18 mouse cellular contexts compared by ENCODE assay signal in the genomic region with DNA sequence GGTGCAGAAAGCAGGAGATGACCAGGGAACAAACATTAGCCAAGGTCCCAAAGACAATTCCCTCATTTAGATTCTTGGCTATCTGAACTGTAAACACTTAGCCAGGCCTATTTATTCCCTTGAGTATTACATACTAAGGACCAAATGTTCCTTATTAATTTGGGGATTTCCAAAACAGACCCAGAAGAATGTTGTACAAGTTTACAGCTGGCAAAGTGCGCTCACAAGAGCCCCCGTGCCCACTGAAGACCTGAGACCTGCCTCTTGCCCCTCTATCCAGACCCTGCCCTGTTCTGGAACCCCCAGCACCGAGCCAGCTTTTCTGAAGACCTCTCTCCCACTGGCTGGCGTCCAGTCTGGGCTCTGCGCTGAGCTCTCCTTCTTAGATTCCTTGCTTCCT.
A peak's percentile ranks its signal among the peaks of the same experiment; 100 is the strongest.
DNase-seq lines count a peak whose midpoint lies in the region.
"Had no signal": no experiment of that assay in that cellular context is flagged by ENCODE, and none has a peak within 500 bp of the region (broad histone marks: within the 10 kb centered on the region; RNA-seq: fewer than 3 reads in every experiment).

No protein-coding gene starts in this region.

- no peaks in the 10 kb centered on the region for H3K9me3 ChIP-seq in heart, embryonic 10.5 days
- H3K9me3 ChIP-seq: embryonic facial prominence, embryonic 10.5 days; forebrain, embryonic 15.5 days; hindbrain, embryonic 15.5 days; intestine, embryonic 15.5 days; midbrain, embryonic 10.5 days had no signal

- WGBS in heart, embryonic 10.5 days: 92% methylated on average over 5 of the region's 5 CpGs

- no peaks in the 10 kb centered on the region for H3K4me1 ChIP-seq in heart, embryonic 10.5 days
- H3K4me1 ChIP-seq in brown adipose tissue, adult 24 weeks (ENCODE audit: control insufficient read depth, insufficient read depth, insufficient read length, low read length): peaks cover 8% of the 10 kb centered on the region
- H3K4me1 ChIP-seq: embryonic facial prominence, embryonic 10.5 days; forebrain, embryonic 15.5 days; hindbrain, embryonic 15.5 days; intestine, embryonic 15.5 days; midbrain, embryonic 10.5 days had no signal

- H3K36me3 ChIP-seq in heart, embryonic 10.5 days: peaks cover 20% of the 10 kb centered on the region
- H3K36me3 ChIP-seq: intestine, embryonic 15.5 days had no signal

- no peak overlapping the region for H3K27ac ChIP-seq in heart, embryonic 10.5 days
- peak overlapping the region; percentile 71 for H3K27ac ChIP-seq in brown adipose tissue, adult 24 weeks (replicated peaks; ENCODE audit: low read depth, low read length)
- H3K27ac ChIP-seq: embryonic facial prominence, embryonic 10.5 days; forebrain, embryonic 15.5 days; hindbrain, embryonic 15.5 days; intestine, embryonic 15.5 days; midbrain, embryonic 10.5 days; stomach, postnatal 0 days had no signal

- H3K4me3 ChIP-seq in heart, embryonic 10.5 days: no peak overlapping the region
- no peak overlapping the region for H3K4me3 ChIP-seq in brown adipose tissue, adult 24 weeks (ENCODE audit: insufficient read depth, low read depth, low read length)
- H3K4me3 ChIP-seq: embryonic facial prominence, embryonic 10.5 days; forebrain, embryonic 15.5 days; hindbrain, embryonic 15.5 days; intestine, embryonic 15.5 days; midbrain, embryonic 10.5 days; myocyte had no signal

- no peaks in the 10 kb centered on the region for H3K27me3 ChIP-seq in heart, embryonic 10.5 days (ENCODE audit: insufficient read depth, poor library complexity, severe bottlenecking)
- H3K27me3 ChIP-seq: forebrain, embryonic 15.5 days; hindbrain, embryonic 15.5 days; intestine, embryonic 15.5 days had no signal

- DNase-seq in heart, adult 8-10 months (ENCODE audit: low spot score): peak; percentile 55
- DNase-seq in heart, embryonic 10.5 days (ENCODE audit: low spot score): no peak
- DNase-seq in gastrocnemius, postnatal 10 days: peak; percentile 17
- DNase-seq in skeletal muscle tissue, adult 2 months (ENCODE audit: low read depth, low spot score): peak; percentile 67
- DNase-seq in thymus, postnatal 25 days: no peak
- no peak for DNase-seq in layer of hippocampus, postnatal 10 days (ENCODE audit: low spot score in 2 of 2)
- DNase-seq: adrenal gland, adult 8-10 months; kidney, adult 8-10 months; kidney, postnatal 10 days; liver, postnatal 0 days had no signal

Comparison
In these comparisons a context has a peak if more than half of its experiments do, and no peak if none do; other contexts are left out.
1. DNase-seq: peak in heart, adult 8-10 months (single experiment), gastrocnemius, postnatal 10 days (single experiment) and skeletal muscle tissue, adult 2 months (single experiment); none in heart, embryonic 10.5 days (single experiment), thymus, postnatal 25 days (single experiment) and layer of hippocampus, postnatal 10 days (0 of 2).